Mouse (Mus musculus) liver, embryonic 13.5 days (tissue): ENCODE results near the gene Tekt2. TPM values are rescaled to one million over a fixed set of nuclear protein-coding genes. Genes with fewer than 3 reads are reported as not detected.

ENCODE experiments used
- polyA plus RNA-seq: library from polyadenylated mRNA; unstranded; fragments of >200 nt; fragmentation: Nextera tagmentation; extraction: Ambion mirVana; gene quantifications from 2 replicates; pipeline ENCODE4 v1.2.1, GENCODE M21; 2015

Tekt2 gene
- polyA plus RNA-seq, 1 experiment from 2014 or later: 0.53 TPM

Other genes starting within 250 kb of the Tekt2 start
- 31.1 and 31.3 TPM in 2 replicates for gene Lsm10, start 229.1 kb downstream of the Tekt2 start, polyA plus RNA-seq
- gene Stk40, start 221.7 kb downstream of the Tekt2 start, polyA plus RNA-seq: 13.9 and 15.9 TPM in 2 replicates
- 11.8 and 13.3 TPM in 2 replicates for gene Eva1b, start 177.9 kb downstream of the Tekt2 start, polyA plus RNA-seq
- 0.82 and 1.3 TPM in 2 replicates for gene Sh3d21, start 162.2 kb downstream of the Tekt2 start, polyA plus RNA-seq
- 98.1 and 121 TPM in 2 replicates for gene Thrap3, start 122.9 kb downstream of the Tekt2 start, polyA plus RNA-seq
- gene Map7d1, start 69.3 kb downstream of the Tekt2 start, polyA plus RNA-seq: 6.6 and 7.3 TPM in 2 replicates
- gene Trappc3, start 63.4 kb downstream of the Tekt2 start, polyA plus RNA-seq: 40.5 and 41.5 TPM in 2 replicates
- gene Col8a2, start 38.9 kb downstream of the Tekt2 start, polyA plus RNA-seq: 0.99 and 1.2 TPM in 2 replicates
- gene Adprhl2, start 4.0 kb downstream of the Tekt2 start, polyA plus RNA-seq: 30.4 and 30.9 TPM in 2 replicates
- 5.0 and 5.1 TPM in 2 replicates for gene Ago3, start 103.9 kb upstream of the Tekt2 start, polyA plus RNA-seq
- gene Ago1, start 142.9 kb upstream of the Tekt2 start, polyA plus RNA-seq: 1.4 TPM in 2 replicates
- gene Ago4, start 207.8 kb upstream of the Tekt2 start, polyA plus RNA-seq: 0.14 and 0.17 TPM in 2 replicates
- 48.1 and 52.9 TPM in 2 replicates for gene Clspn, start 231.2 kb upstream of the Tekt2 start, polyA plus RNA-seq